Mouse (Mus musculus) megakaryocyte, embryonic 14.5 days (primary cell): ENCODE measurements around the gene Cphx2. TPM values are rescaled to one million over a fixed set of nuclear protein-coding genes. Genes with fewer than 3 reads are reported as not detected.
"Not testable (repeated sequence)": the region's sequence is repeated elsewhere in the genome, so short reads cannot be mapped to it uniquely, and the experiment has no call there.

ENCODE experiments used
- H3K27me3 ChIP-seq: replicated peaks from 2 replicates; pipeline ENCODE3; 2012; ENCODE audit warnings: inconsistent platforms
- H3K36me3 ChIP-seq: replicated peaks from 2 replicates; pipeline ENCODE3; 2012; ENCODE audit warnings: low read length, inconsistent platforms, mixed read lengths
- H3K4me1 ChIP-seq: 2 replicates; pipeline ENCODE4 v1.6.1; 2012; ENCODE audit warnings: inconsistent platforms
- H3K4me3 ChIP-seq: replicated peaks from 2 replicates; pipeline ENCODE3; 2012; ENCODE audit warnings: moderate library complexity, mild to moderate bottlenecking, inconsistent platforms
- H3K9me3 ChIP-seq: 2 replicates; pipeline ENCODE4 v1.6.1; 2012; ENCODE audit warnings: inconsistent platforms
- polyA plus RNA-seq: library from polyadenylated mRNA; stranded (reverse); fragments of >175 nt; gene quantifications from 2 replicates; pipeline ENCODE4 v1.2.3, GENCODE M21; 2012; ENCODE audit warnings: low replicate concordance; ENCODE audit not compliant: insufficient read depth

Cphx2 gene
- polyA plus RNA-seq, 1 experiment = not detected

GRCm38 (mm10) chr14:26119095-26119494, 37.8 kb downstream of the Cphx2 start:
- H3K9me3 ChIP-seq, H3K36me3 ChIP-seq, H3K27me3 ChIP-seq, H3K4me1 ChIP-seq, H3K4me3 ChIP-seq: not testable (repeated sequence)

Other genes starting within 250 kb of the Cphx2 start
- gene Anxa11, start 239.4 kb upstream of the Cphx2 start, polyA plus RNA-seq = 67.6 and 164 TPM in 2 replicates
- not detected in 2 replicates for gene Plac9a, start 178.4 kb upstream of the Cphx2 start, polyA plus RNA-seq
- gene Tmem254a, start 153.8 kb upstream of the Cphx2 start, polyA plus RNA-seq = 0.85 TPM in 1 of 2 replicates, not detected in the other
- gene Cphx1, start 143.2 kb upstream of the Cphx2 start, polyA plus RNA-seq = not detected in 2 replicates
- gene Duxbl1, start 102.9 kb upstream of the Cphx2 start, polyA plus RNA-seq = not detected in 2 replicates
- not detected in 2 replicates for gene Gm9780, start 38.8 kb upstream of the Cphx2 start, polyA plus RNA-seq
- gene Tmem254c, start 14.2 kb upstream of the Cphx2 start, polyA plus RNA-seq = 10.8 and 15.7 TPM in 2 replicates
- not detected in 2 replicates for gene Cphx3, start 781 bp downstream of the Cphx2 start, polyA plus RNA-seq
- not detected in 2 replicates for gene Duxbl2, start 36.8 kb downstream of the Cphx2 start, polyA plus RNA-seq
- gene Plac9b, start 101.0 kb downstream of the Cphx2 start, polyA plus RNA-seq = not detected in 2 replicates
- 2.4 TPM in 1 of 2 replicates, not detected in the other for gene Tmem254b, start 125.5 kb downstream of the Cphx2 start, polyA plus RNA-seq
- not detected in 2 replicates for gene Duxbl3, start 176.4 kb downstream of the Cphx2 start, polyA plus RNA-seq